Comparison of ENCODE assay signal across 28 mouse cellular contexts in genomic region chr8:10169894-10170293, GRCm38 (mm10). TPM values are rescaled to one million over a fixed set of nuclear protein-coding genes. Genes with fewer than 3 reads are reported as not detected.
"Had no signal": no experiment of that assay in that cellular context is flagged by ENCODE, and none has a peak within 500 bp of the region (broad histone marks: within the 10 kb centered on the region; RNA-seq: fewer than 3 reads in every experiment).

No protein-coding gene starts in this region.

- ATAC-seq: forebrain, embryonic 16.5 days; hindbrain, postnatal 0 days; intestine, embryonic 16.5 days; liver, embryonic 12.5 days had no signal

- H3K9me3 ChIP-seq: heart, embryonic 13.5 days; heart, embryonic 15.5 days; hindbrain, embryonic 13.5 days; hindbrain, embryonic 15.5 days; kidney, embryonic 15.5 days; limb, embryonic 13.5 days; limb, embryonic 15.5 days; liver, embryonic 12.5 days had no signal

- H3K4me1 ChIP-seq: heart, embryonic 13.5 days; heart, embryonic 15.5 days; kidney, embryonic 15.5 days; limb, embryonic 13.5 days; limb, embryonic 15.5 days; liver, embryonic 12.5 days had no signal

- H3K9ac ChIP-seq: heart, embryonic 13.5 days; heart, embryonic 15.5 days; hindbrain, embryonic 13.5 days; hindbrain, embryonic 15.5 days; kidney, embryonic 15.5 days; limb, embryonic 13.5 days; limb, embryonic 15.5 days; liver, embryonic 12.5 days; liver, embryonic 14.5 days had no signal

- H3K4me2 ChIP-seq: heart, embryonic 11.5 days; heart, embryonic 13.5 days; heart, embryonic 15.5 days; hindbrain, embryonic 13.5 days; hindbrain, embryonic 15.5 days; kidney, embryonic 15.5 days; limb, embryonic 13.5 days; limb, embryonic 15.5 days; liver, embryonic 12.5 days had no signal

- H3K27me3 ChIP-seq: heart, embryonic 15.5 days; hindbrain, embryonic 13.5 days; hindbrain, embryonic 15.5 days; limb, embryonic 13.5 days; limb, embryonic 15.5 days; liver, embryonic 12.5 days had no signal

- H3K36me3 ChIP-seq: heart, embryonic 13.5 days; heart, embryonic 15.5 days; hindbrain, embryonic 13.5 days; hindbrain, embryonic 15.5 days; kidney, embryonic 15.5 days; limb, embryonic 13.5 days; limb, embryonic 15.5 days; liver, embryonic 12.5 days had no signal

- H3K27ac ChIP-seq: gastrocnemius, adult 2 months; heart, embryonic 13.5 days; heart, embryonic 15.5 days; hindbrain, embryonic 13.5 days; hindbrain, embryonic 15.5 days; hindbrain, postnatal 0 days; kidney, embryonic 15.5 days; limb, embryonic 13.5 days; limb, embryonic 15.5 days; liver, embryonic 12.5 days; liver, embryonic 14.5 days had no signal

- H3K4me3 ChIP-seq: gastrocnemius, adult 2 months; heart, embryonic 13.5 days; heart, embryonic 15.5 days; hindbrain, embryonic 13.5 days; hindbrain, embryonic 15.5 days; kidney, embryonic 15.5 days; limb, embryonic 13.5 days; limb, embryonic 15.5 days; liver, embryonic 12.5 days had no signal

- DNase-seq: gastrocnemius, adult 2 months; gastrocnemius, postnatal 10 days; gastrocnemius, postnatal 25 days; heart, adult 18-20 months; heart, postnatal 14 days; heart, postnatal 36 days; kidney, adult 11 months; kidney, adult 9 months; kidney, postnatal 10 days; kidney, postnatal 25 days; layer of hippocampus, postnatal 36 days; left cerebral cortex, postnatal 4 days had no signal

RNA-seq across cellular contexts. Expression of gene Myo16, which starts 16.2 kb away (rescaled TPM):
- total RNA-seq: hematopoietic stem cell, adult 5-6 weeks; liver, adult 2 months had no signal
- polyA plus RNA-seq: heart, postnatal 0 days; liver, adult 2 months had no signal
